Mouse (Mus musculus): ENCODE measurements around the gene Nts. TPM values are rescaled to one million over a fixed set of nuclear protein-coding genes. Genes with fewer than 3 reads are reported as not detected.

The Nts gene
- polyA plus RNA-seq, 2 experiments = not detected

DNA sequence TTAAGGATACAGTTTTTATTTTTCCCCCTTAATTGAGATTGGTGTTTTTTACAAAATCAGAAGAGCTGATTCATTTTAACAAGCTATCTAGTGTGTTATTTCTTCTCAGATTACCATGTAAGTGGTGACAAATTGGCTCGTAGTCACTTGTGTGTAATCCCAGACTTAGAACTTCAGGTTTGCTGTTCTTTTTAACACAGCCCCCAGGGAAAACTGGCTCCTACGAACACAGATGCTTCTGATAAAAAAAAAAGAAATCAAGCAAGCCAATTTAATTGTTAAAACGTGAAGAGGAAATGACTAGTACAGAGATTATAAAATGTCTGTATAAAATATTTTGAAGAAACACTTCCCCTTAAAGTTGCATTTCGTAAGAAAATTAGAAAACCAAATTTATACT, 17.1 kb upstream of the Nts start:
- WGBS (ENCODE audit: insufficient replicate concordance) = 60% methylated on average over 4 of the region's 4 CpGs
- Histone ChIP-seq H3K9me3 (ENCODE audit: control insufficient read depth, low read length) (no peaks in the 10 kb centered on the region), H3K4me1 (replicated peaks; ENCODE audit: control insufficient read depth in 2 of 2, insufficient read depth in 2 of 2, low read length in 1 of 2) (no peaks in the 10 kb centered on the region; a peak in 1 of 4 replicates), H3K4me2 (ENCODE audit: low read depth) (no peak overlapping the region), H3K27me3 (ENCODE audit: control insufficient read depth, insufficient read depth, low read length) (no peaks in the 10 kb centered on the region), H3K36me3 (replicated peaks; ENCODE audit: control insufficient read depth, insufficient read depth, low read depth) (no peaks in the 10 kb centered on the region), H3K27ac (no peak overlapping the region), H3K9ac (replicated peaks) (no peak overlapping the region), H3K4me3 (ENCODE audit: insufficient read depth in 1 of 2, low read depth in 2 of 2, low read length in 2 of 2) (no peak overlapping the region)
- TF ChIP-seq CTCF (IDR thresholded peaks at IDR 0.05; ENCODE audit: low read depth) (no peak), EP300 (IDR thresholded peaks at IDR 0.05; ENCODE audit: low read depth) (no peak)
- ATAC-seq (ENCODE audit: insufficient read depth) = no peak
- DNase-seq (ENCODE audit: low read depth in 3 of 3, low spot score in 3 of 3) = no peak

DNA sequence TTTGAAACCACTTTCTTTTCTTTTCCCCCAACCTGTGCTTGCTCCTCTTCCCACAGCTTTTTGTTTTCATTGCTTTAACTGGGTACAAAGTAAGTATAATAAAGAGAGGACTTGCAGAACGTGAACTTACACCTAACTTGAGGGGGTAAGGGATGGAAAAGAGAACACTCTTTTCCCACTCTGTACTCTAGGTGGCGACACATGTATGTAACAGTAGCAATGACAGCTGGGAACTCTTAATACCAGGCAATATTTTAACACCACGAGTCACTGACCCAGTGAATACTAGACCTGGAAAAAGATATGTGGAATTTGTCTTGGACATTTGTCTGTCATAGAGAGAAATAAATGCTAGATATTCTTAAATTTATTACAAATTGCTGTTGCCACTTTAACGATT, 8.5 kb upstream of the Nts start:
- no peak overlapping the region for H3K27ac ChIP-seq
- DNase-seq (ENCODE audit: low read depth in 3 of 3, low spot score in 3 of 3) (no peak), ATAC-seq (ENCODE audit: insufficient read depth) (no peak)
- H3K9me3 ChIP-seq (ENCODE audit: control insufficient read depth, low read length) = no peaks in the 10 kb centered on the region
- H3K9ac ChIP-seq (replicated peaks) = no peak overlapping the region
- WGBS (ENCODE audit: insufficient replicate concordance) = 20% methylated on average over 4 of the region's 4 CpGs
- H3K4me3 ChIP-seq (ENCODE audit: insufficient read depth in 1 of 2, low read depth in 2 of 2, low read length in 2 of 2) = no peak overlapping the region
- no peak overlapping the region for H3K4me2 ChIP-seq (ENCODE audit: low read depth)
- H3K4me1 ChIP-seq (replicated peaks; ENCODE audit: control insufficient read depth in 2 of 2, insufficient read depth in 2 of 2, low read length in 1 of 2) = no peaks in the 10 kb centered on the region
- peak; percentile 40; the same call in 1 of the 2 replicates for TF ChIP-seq CTCF (IDR thresholded peaks at IDR 0.05; ENCODE audit: low read depth)
- TF ChIP-seq EP300 (IDR thresholded peaks at IDR 0.05; ENCODE audit: low read depth) = no peak
- no peaks in the 10 kb centered on the region for H3K27me3 ChIP-seq (ENCODE audit: control insufficient read depth, insufficient read depth, low read length)
- no peaks in the 10 kb centered on the region for H3K36me3 ChIP-seq (replicated peaks; ENCODE audit: control insufficient read depth, insufficient read depth, low read depth)

- Histone ChIP-seq H3K27me3 (ENCODE audit: control insufficient read depth, insufficient read depth, low read length) (no peaks in the 10 kb centered on the region), H3K9me3 (ENCODE audit: control insufficient read depth, low read length) (no peaks in the 10 kb centered on the region), H3K9ac (replicated peaks) (no peak overlapping the region), H3K27ac (no peak overlapping the region), H3K4me1 (replicated peaks; ENCODE audit: control insufficient read depth in 2 of 2, insufficient read depth in 2 of 2, low read length in 1 of 2) (no peaks in the 10 kb centered on the region), H3K36me3 (replicated peaks; ENCODE audit: control insufficient read depth, insufficient read depth, low read depth) (no peaks in the 10 kb centered on the region), H3K4me3 (ENCODE audit: insufficient read depth in 1 of 2, low read depth in 2 of 2, low read length in 2 of 2) (no peak overlapping the region), H3K4me2 (ENCODE audit: low read depth) (no peak overlapping the region)
- DNase-seq (ENCODE audit: low read depth in 3 of 3, low spot score in 3 of 3) (no peak), ATAC-seq (ENCODE audit: insufficient read depth) (no peak)
- no peak for TF ChIP-seq EP300 (IDR thresholded peaks at IDR 0.05; ENCODE audit: low read depth)
- TF ChIP-seq CTCF (IDR thresholded peaks at IDR 0.05; ENCODE audit: low read depth) = no peak; the same call in 1 of the 2 replicates
- 11% methylated on average over 3 of the region's 3 CpGs for WGBS (ENCODE audit: insufficient replicate concordance)
These were observed 1.5 kb upstream of the Nts start for GRCm38 (mm10) chr10:102491792-102492191.

GRCm38 (mm10) chr10:102469412-102469811, 20.9 kb downstream of the Nts start:
- no peak for ATAC-seq (ENCODE audit: insufficient read depth)
- no peak overlapping the region for H3K4me2 ChIP-seq (ENCODE audit: low read depth)
- no peak overlapping the region for H3K4me3 ChIP-seq (ENCODE audit: insufficient read depth in 1 of 2, low read depth in 2 of 2, low read length in 2 of 2)
- H3K9ac ChIP-seq (replicated peaks) = no peak overlapping the region
- WGBS (ENCODE audit: insufficient replicate concordance) = 42% methylated on average over 2 of the region's 2 CpGs
- no peaks in the 10 kb centered on the region for H3K36me3 ChIP-seq (replicated peaks; ENCODE audit: control insufficient read depth, insufficient read depth, low read depth)
- no peak for DNase-seq (ENCODE audit: low read depth in 3 of 3, low spot score in 3 of 3)
- TF ChIP-seq EP300 (IDR thresholded peaks at IDR 0.05; ENCODE audit: low read depth) = no peak
- TF ChIP-seq CTCF (IDR thresholded peaks at IDR 0.05; ENCODE audit: low read depth) = no peak
- H3K9me3 ChIP-seq (ENCODE audit: control insufficient read depth, low read length) = no peaks in the 10 kb centered on the region
- H3K27ac ChIP-seq = no peak overlapping the region
- no peaks in the 10 kb centered on the region for H3K4me1 ChIP-seq (replicated peaks; ENCODE audit: control insufficient read depth in 2 of 2, insufficient read depth in 2 of 2, low read length in 1 of 2)
- H3K27me3 ChIP-seq (ENCODE audit: control insufficient read depth, insufficient read depth, low read length) = no peaks in the 10 kb centered on the region

- Histone ChIP-seq H3K4me3 (ENCODE audit: insufficient read depth in 1 of 2, low read depth in 2 of 2, low read length in 2 of 2) (no peak overlapping the region), H3K27ac (no peak overlapping the region), H3K4me1 (replicated peaks; ENCODE audit: control insufficient read depth in 2 of 2, insufficient read depth in 2 of 2, low read length in 1 of 2) (no peaks in the 10 kb centered on the region), H3K27me3 (ENCODE audit: control insufficient read depth, insufficient read depth, low read length) (no peaks in the 10 kb centered on the region), H3K9me3 (ENCODE audit: control insufficient read depth, low read length) (no peaks in the 10 kb centered on the region), H3K36me3 (replicated peaks; ENCODE audit: control insufficient read depth, insufficient read depth, low read depth) (no peaks in the 10 kb centered on the region), H3K4me2 (ENCODE audit: low read depth) (no peak overlapping the region), H3K9ac (replicated peaks) (no peak overlapping the region)
- no peak for ATAC-seq (ENCODE audit: insufficient read depth)
- WGBS (ENCODE audit: insufficient replicate concordance) = 12% methylated on average over 7 of the region's 7 CpGs
- TF ChIP-seq CTCF (IDR thresholded peaks at IDR 0.05; ENCODE audit: low read depth) (peak; percentile 75), EP300 (IDR thresholded peaks at IDR 0.05; ENCODE audit: low read depth) (no peak)
- DNase-seq (ENCODE audit: low read depth in 3 of 3, low spot score in 3 of 3) = peak in 2 of 3 experiments; percentile 5 to 6
These were observed 38.5 kb downstream of the Nts start for GRCm38 (mm10) chr10:102451756-102452155.
